Mouse (Mus musculus) limb, embryonic 11.5 days (tissue): ENCODE measurements around the gene Zbtb4. TPM values are rescaled to one million over a fixed set of nuclear protein-coding genes. Genes with fewer than 3 reads are reported as not detected.
"Not testable (repeated sequence)": the region's sequence is repeated elsewhere in the genome, so short reads cannot be mapped to it uniquely, and the experiment has no call there.

ENCODE experiments used
- ATAC-seq: fragments of 200-750 bp; cut with Nextera tagmentation; 2 replicates; pipeline ENCODE4 v1.8.0; 2017; ENCODE audit warnings: low read depth; ENCODE audit not compliant: insufficient number of reproducible peaks, low FRiP score, low TSS enrichment
- DNase-seq: peaks from one replicate; pipeline ENCODE4 v3.0.0-alpha.2; 2015; ENCODE audit warnings: low spot score
- H3K27ac ChIP-seq: fragments of 300-500 bp; sonication (generic); replicated peaks from 2 replicates; pipeline ENCODE4 v1.5.1; 2014; ENCODE audit warnings: low read depth, mild to moderate bottlenecking, low read length
- H3K27me3 ChIP-seq: fragments of 300-500 bp; sonication (generic); 2 replicates; pipeline ENCODE4 v1.6.1; 2014; ENCODE audit warnings: mild to moderate bottlenecking, low read length, mixed read lengths; ENCODE audit not compliant: control insufficient read depth, insufficient read depth
- H3K36me3 ChIP-seq: fragments of 300-500 bp; sonication (generic); 2 replicates; pipeline ENCODE4 v1.6.1; 2014; ENCODE audit warnings: mild to moderate bottlenecking, low read length, moderate library complexity, mixed read lengths; ENCODE audit not compliant: control insufficient read depth, insufficient read depth
- H3K4me1 ChIP-seq: fragments of 300-500 bp; sonication (generic); 2 replicates; pipeline ENCODE4 v1.6.1; 2014; ENCODE audit warnings: low read length, mixed read lengths; ENCODE audit not compliant: control insufficient read depth, insufficient read depth
- H3K4me2 ChIP-seq: fragments of 300-500 bp; sonication (generic); 2 replicates; pipeline ENCODE4 v1.6.1; 2014; ENCODE audit warnings: low read depth, mild to moderate bottlenecking, moderate library complexity; ENCODE audit not compliant: severe bottlenecking
- H3K4me3 ChIP-seq: fragments of 300-500 bp; sonication (generic); 2 replicates; pipeline ENCODE4 v1.5.1; 2014; ENCODE audit warnings: low read depth, low read length
- H3K9ac ChIP-seq: fragments of 300-500 bp; sonication (generic); 2 replicates; pipeline ENCODE4 v1.6.1; 2014; ENCODE audit warnings: mild to moderate bottlenecking, low read length
- H3K9me3 ChIP-seq: fragments of 300-500 bp; sonication (generic); 2 replicates; pipeline ENCODE4 v1.6.1; 2016; ENCODE audit warnings: low read length; ENCODE audit not compliant: control insufficient read depth
- WGBS: fragments of 180-500 bp; shearing (Covaris S2); extraction: QIAGEN DNeasy Blood & Tissue Kit; methylation state at CpG from one replicate; pipeline ENCODE4 v1.1.7; 2014; 5-methylcytosine and 5-hydroxymethylcytosine counted together
- polyA plus RNA-seq: library from polyadenylated mRNA; unstranded; fragments of >200 nt; fragmentation: Nextera tagmentation; extraction: Ambion mirVana; gene quantifications from 2 replicates; pipeline ENCODE4 v1.2.1, GENCODE M21; 2014

Gene Zbtb4
- polyA plus RNA-seq, 1 experiment from 2014 or later: 1.1 TPM

DNA sequence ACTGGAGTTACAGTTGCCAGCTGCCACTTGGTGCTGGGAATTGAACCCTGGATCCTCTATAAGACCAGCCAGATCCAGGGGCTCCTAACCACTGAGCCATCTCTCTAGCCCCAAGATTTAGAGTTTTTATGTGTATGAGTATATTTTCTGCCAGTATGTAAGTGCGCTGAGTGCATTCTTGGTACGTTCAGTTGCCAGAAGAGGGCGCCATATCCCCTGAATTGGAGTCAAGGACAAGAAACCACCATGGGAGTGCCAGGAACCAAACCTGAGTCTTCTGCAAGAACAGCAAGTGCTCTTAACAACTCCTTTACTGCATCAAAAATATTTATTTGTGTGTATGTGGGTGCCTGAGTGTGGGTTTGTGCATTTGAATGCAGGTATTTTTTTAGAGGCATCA lies 36.6 kb upstream of the Zbtb4 start:
- Histone ChIP-seq H3K27me3 (no peaks in the 10 kb centered on the region), H3K36me3 (peaks cover under 1% of the 10 kb centered on the region; the same call in 1 of the 2 replicates), H3K4me2 (no peak overlapping the region), H3K9me3 (no peaks in the 10 kb centered on the region), H3K27ac (no peak overlapping the region), H3K4me3 (no peak overlapping the region), H3K4me1 (no peaks in the 10 kb centered on the region), H3K9ac (no peak overlapping the region)
- WGBS: 23% methylated on average over 3 of the region's 3 CpGs
- DNase-seq (peak; percentile 74), ATAC-seq (no peak)

- not testable (repeated sequence) for H3K9me3 ChIP-seq, DNase-seq, H3K4me3 ChIP-seq, ATAC-seq, H3K9ac ChIP-seq, H3K27ac ChIP-seq, H3K27me3 ChIP-seq, H3K4me1 ChIP-seq, H3K4me2 ChIP-seq
- H3K36me3 ChIP-seq: peaks cover 23% of the 10 kb centered on the region
- 87% methylated on average over 2 of the region's 3 CpGs for WGBS
Observed at GRCm38 (mm10) chr11:69731408-69731807, 34.3 kb upstream of the Zbtb4 start.

GRCm38 (mm10) chr11:69751635-69752034 lies 14.1 kb upstream of the Zbtb4 start:
- DNase-seq: no peak
- ATAC-seq: no peak
- H3K27ac ChIP-seq: no peak overlapping the region
- H3K27me3 ChIP-seq: no peaks in the 10 kb centered on the region
- no peak overlapping the region for H3K4me2 ChIP-seq
- peaks cover 11% of the 10 kb centered on the region for H3K4me1 ChIP-seq
- 85% methylated on average over 3 of the region's 3 CpGs for WGBS
- peaks cover 7% of the 10 kb centered on the region for H3K36me3 ChIP-seq
- H3K4me3 ChIP-seq: no peak overlapping the region
- H3K9ac ChIP-seq: no peak overlapping the region
- no peaks in the 10 kb centered on the region for H3K9me3 ChIP-seq

GRCm38 (mm10) chr11:69752686-69753085 lies 13.0 kb upstream of the Zbtb4 start:
- Histone ChIP-seq H3K9me3 (no peaks in the 10 kb centered on the region), H3K36me3 (0 out of 2 replicates have a peak, but pooled peaks cover 2% of the 10 kb centered on the region), H3K27me3 (no peaks in the 10 kb centered on the region), H3K4me3 (no peak overlapping the region), H3K4me1 (peaks cover 17% of the 10 kb centered on the region), H3K27ac (no peak overlapping the region), H3K4me2 (no peak overlapping the region), H3K9ac (no peak overlapping the region)
- no peak for DNase-seq
- ATAC-seq: no peak

DNA sequence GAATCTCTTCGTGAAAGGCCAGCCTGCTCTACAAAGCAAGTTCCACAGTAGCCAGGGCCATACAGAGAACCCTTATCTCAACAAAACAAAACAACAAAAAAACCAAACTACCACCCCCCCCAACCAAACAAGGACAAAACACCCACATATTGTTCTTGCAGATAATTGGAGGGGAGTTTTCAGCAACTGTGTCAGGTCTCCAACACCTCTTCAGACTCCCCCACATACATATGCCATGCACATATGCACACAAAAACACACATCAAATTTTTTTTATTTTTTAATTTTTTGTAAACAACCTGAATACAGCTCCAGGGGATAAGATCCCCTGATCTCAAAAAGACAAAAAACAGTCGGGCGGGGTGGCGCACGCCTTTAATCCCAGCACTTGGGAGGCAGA lies 11.5 kb upstream of the Zbtb4 start:
- WGBS: 92% methylated on average over 5 of the region's 5 CpGs
- Histone ChIP-seq H3K9ac (no peak overlapping the region), H3K9me3 (no peaks in the 10 kb centered on the region), H3K4me1 (peaks cover 17% of the 10 kb centered on the region), H3K4me3 (no peak overlapping the region), H3K27ac (no peak overlapping the region), H3K36me3 (no peaks in the 10 kb centered on the region), H3K4me2 (no peak overlapping the region), H3K27me3 (no peaks in the 10 kb centered on the region)
- DNase-seq (no peak), ATAC-seq (no peak)

GRCm38 (mm10) chr11:69754701-69755100 lies 11.0 kb upstream of the Zbtb4 start:
- H3K4me3 ChIP-seq: no peak overlapping the region
- no peaks in the 10 kb centered on the region for H3K27me3 ChIP-seq
- H3K9ac ChIP-seq: no peak overlapping the region
- no peaks in the 10 kb centered on the region for H3K36me3 ChIP-seq
- H3K4me1 ChIP-seq: peaks cover 21% of the 10 kb centered on the region
- 59% methylated on average over 3 of the region's 3 CpGs for WGBS
- peak overlapping the region; percentile 3; the same call in 1 of the 2 replicates for H3K4me2 ChIP-seq
- ATAC-seq (no peak), DNase-seq (no peak)
- H3K9me3 ChIP-seq: no peaks in the 10 kb centered on the region
- H3K27ac ChIP-seq: no peak overlapping the region

- peaks cover 27% of the 10 kb centered on the region for H3K4me1 ChIP-seq
- WGBS: 48% methylated on average over 9 of the region's 9 CpGs
- no peaks in the 10 kb centered on the region for H3K9me3 ChIP-seq
Observed at GRCm38 (mm10) chr11:69757303-69758089, 8.2 kb upstream of the Zbtb4 start.

GRCm38 (mm10) chr11:69758090-69758456 lies 7.6 kb upstream of the Zbtb4 start:
- Histone ChIP-seq H3K9me3 (no peaks in the 10 kb centered on the region), H3K4me3 (peak overlapping the region; percentile 70), H3K4me1 (peaks cover 27% of the 10 kb centered on the region), H3K27me3 (no peaks in the 10 kb centered on the region), H3K27ac (peak overlapping the region; percentile 95), H3K4me2 (peak overlapping the region; percentile 84), H3K9ac (peak overlapping the region; percentile 83), H3K36me3 (no peaks in the 10 kb centered on the region)
- ATAC-seq (peak; percentile 80), DNase-seq (peak; percentile 94)
- under 1% methylated on average over 26 of the region's 26 CpGs for WGBS

More at GRCm38 (mm10) chr11:69757303-69758089, 8.2 kb upstream of the Zbtb4 start:
- Histone ChIP-seq H3K4me3 (peak overlapping the region; percentile 70), H3K27me3 (no peaks in the 10 kb centered on the region), H3K9ac (peak overlapping the region; percentile 83), H3K4me2 (peak overlapping the region; percentile 84), H3K27ac (peak overlapping the region; percentile 95; the same call in 1 of the 2 replicates), H3K36me3 (no peaks in the 10 kb centered on the region)
- DNase-seq (no peak), ATAC-seq (no peak)
